Mouse (Mus musculus): Measurements from ENCODE around the gene Rbm47. TPM values are rescaled to one million over a fixed set of nuclear protein-coding genes. Genes with fewer than 3 reads are reported as not detected.

Rbm47 gene
- polyA plus RNA-seq, 1 experiment from 2014 or later = 28.5 TPM

- Histone ChIP-seq H3K4me3 (no peak overlapping the region), H3K27ac (no peak overlapping the region), H3K9me3 (no peaks in the 10 kb centered on the region), H3K4me2 (no peak overlapping the region), H3K9ac (no peak overlapping the region), H3K4me1 (0 out of 2 replicates have a peak, but pooled peaks cover 4% of the 10 kb centered on the region), H3K36me3 (no peaks in the 10 kb centered on the region), H3K27me3 (no peaks in the 10 kb centered on the region)
- no peak for ATAC-seq (ENCODE audit: borderline replicate concordance, extremely low read depth, low FRiP score, low TSS enrichment)
- WGBS = 29% methylated on average over 6 of the region's 6 CpGs
Observed at GRCm38 (mm10) chr5:66139634-66140295, 33.2 kb downstream of the Rbm47 start.

- H3K4me2 ChIP-seq = no peak overlapping the region
- H3K4me3 ChIP-seq = no peak overlapping the region
- H3K36me3 ChIP-seq = no peaks in the 10 kb centered on the region
- H3K4me1 ChIP-seq = 0 out of 2 replicates have a peak, but pooled peaks cover 4% of the 10 kb centered on the region
- H3K9me3 ChIP-seq = no peaks in the 10 kb centered on the region
- H3K27me3 ChIP-seq = no peaks in the 10 kb centered on the region
- no peak for ATAC-seq (ENCODE audit: borderline replicate concordance, extremely low read depth, low FRiP score, low TSS enrichment)
- H3K27ac ChIP-seq = no peak overlapping the region
- H3K9ac ChIP-seq = no peak overlapping the region
- 67% methylated on average over 6 of the region's 6 CpGs for WGBS
Observed at GRCm38 (mm10) chr5:66139171-66139570, 33.7 kb downstream of the Rbm47 start.

GRCm38 (mm10) chr5:66138597-66138996 lies 34.3 kb downstream of the Rbm47 start:
- no peaks in the 10 kb centered on the region for H3K36me3 ChIP-seq
- H3K9me3 ChIP-seq = no peaks in the 10 kb centered on the region
- no peak for ATAC-seq (ENCODE audit: borderline replicate concordance, extremely low read depth, low FRiP score, low TSS enrichment)
- H3K9ac ChIP-seq = no peak overlapping the region
- no peak overlapping the region for H3K4me2 ChIP-seq
- H3K27ac ChIP-seq = no peak overlapping the region
- no peaks in the 10 kb centered on the region for H3K27me3 ChIP-seq
- no peak overlapping the region for H3K4me3 ChIP-seq
- 25% methylated on average over 10 of the region's 10 CpGs for WGBS
- H3K4me1 ChIP-seq = 0 out of 2 replicates have a peak, but pooled peaks cover 4% of the 10 kb centered on the region

GRCm38 (mm10) chr5:66137250-66137649 lies 35.7 kb downstream of the Rbm47 start:
- Histone ChIP-seq H3K36me3 (no peaks in the 10 kb centered on the region), H3K9ac (no peak overlapping the region), H3K4me2 (no peak overlapping the region), H3K4me3 (no peak overlapping the region), H3K27me3 (no peaks in the 10 kb centered on the region), H3K27ac (no peak overlapping the region), H3K9me3 (no peaks in the 10 kb centered on the region), H3K4me1 (0 out of 2 replicates have a peak, but pooled peaks cover 4% of the 10 kb centered on the region)
- 64% methylated on average over 4 of the region's 4 CpGs for WGBS
- no peak for ATAC-seq (ENCODE audit: borderline replicate concordance, extremely low read depth, low FRiP score, low TSS enrichment)

- no peak for ATAC-seq (ENCODE audit: borderline replicate concordance, extremely low read depth, low FRiP score, low TSS enrichment)
- Histone ChIP-seq H3K27me3 (no peaks in the 10 kb centered on the region), H3K4me3 (no peak overlapping the region), H3K9me3 (no peaks in the 10 kb centered on the region), H3K36me3 (no peaks in the 10 kb centered on the region), H3K9ac (no peak overlapping the region), H3K27ac (no peak overlapping the region), H3K4me2 (no peak overlapping the region), H3K4me1 (0 out of 2 replicates have a peak, but pooled peaks cover 4% of the 10 kb centered on the region)
- 70% methylated on average over 3 of the region's 3 CpGs for WGBS
Observed at GRCm38 (mm10) chr5:66135853-66136210, 37.1 kb downstream of the Rbm47 start.

GRCm38 (mm10) chr5:66135161-66135852 lies 37.6 kb downstream of the Rbm47 start:
- Histone ChIP-seq H3K36me3 (no peaks in the 10 kb centered on the region), H3K4me2 (no peak overlapping the region), H3K4me1 (0 out of 2 replicates have a peak, but pooled peaks cover 4% of the 10 kb centered on the region), H3K27ac (no peak overlapping the region), H3K9me3 (no peaks in the 10 kb centered on the region), H3K4me3 (no peak overlapping the region), H3K9ac (no peak overlapping the region), H3K27me3 (no peaks in the 10 kb centered on the region)
- WGBS = 50% methylated on average over 11 of the region's 11 CpGs
- no peak for ATAC-seq (ENCODE audit: borderline replicate concordance, extremely low read depth, low FRiP score, low TSS enrichment)

- Histone ChIP-seq H3K27ac (no peak overlapping the region), H3K4me2 (no peak overlapping the region), H3K9ac (no peak overlapping the region), H3K4me1 (0 out of 2 replicates have a peak, but pooled peaks cover 4% of the 10 kb centered on the region), H3K36me3 (no peaks in the 10 kb centered on the region), H3K27me3 (no peaks in the 10 kb centered on the region), H3K4me3 (no peak overlapping the region), H3K9me3 (no peaks in the 10 kb centered on the region)
- WGBS = 92% methylated on average over 7 of the region's 7 CpGs
- no peak for ATAC-seq (ENCODE audit: borderline replicate concordance, extremely low read depth, low FRiP score, low TSS enrichment)
Observed at GRCm38 (mm10) chr5:66134578-66134977, 38.3 kb downstream of the Rbm47 start.

- H3K4me2 ChIP-seq = no peak overlapping the region
- H3K27ac ChIP-seq = no peak overlapping the region
- H3K9me3 ChIP-seq = no peaks in the 10 kb centered on the region
- no peaks in the 10 kb centered on the region for H3K27me3 ChIP-seq
- H3K9ac ChIP-seq = no peak overlapping the region
- no peak for ATAC-seq (ENCODE audit: borderline replicate concordance, extremely low read depth, low FRiP score, low TSS enrichment)
- 88% methylated on average over 3 of the region's 3 CpGs for WGBS
- no peak overlapping the region for H3K4me3 ChIP-seq
- no peaks in the 10 kb centered on the region for H3K36me3 ChIP-seq
- 0 out of 2 replicates have a peak, but pooled peaks cover 4% of the 10 kb centered on the region for H3K4me1 ChIP-seq
Observed at GRCm38 (mm10) chr5:66128948-66129347, 44.0 kb downstream of the Rbm47 start.

- Histone ChIP-seq H3K4me3 (no peak overlapping the region), H3K4me2 (no peak overlapping the region; the same call in 1 of the 2 replicates), H3K9ac (no peak overlapping the region), H3K36me3 (no peaks in the 10 kb centered on the region), H3K27ac (no peak overlapping the region), H3K27me3 (no peaks in the 10 kb centered on the region), H3K4me1 (0 out of 2 replicates have a peak, but pooled peaks cover 4% of the 10 kb centered on the region), H3K9me3 (no peaks in the 10 kb centered on the region)
- ATAC-seq (ENCODE audit: borderline replicate concordance, extremely low read depth, low FRiP score, low TSS enrichment) = no peak
- 68% methylated on average over 11 of the region's 11 CpGs for WGBS
Observed at GRCm38 (mm10) chr5:66125418-66125817, 47.5 kb downstream of the Rbm47 start.

GRCm38 (mm10) chr5:66124931-66125330 lies 48.0 kb downstream of the Rbm47 start:
- no peak overlapping the region for H3K27ac ChIP-seq
- 40% methylated on average over 9 of the region's 9 CpGs for WGBS
- no peak for ATAC-seq (ENCODE audit: borderline replicate concordance, extremely low read depth, low FRiP score, low TSS enrichment)
- H3K4me2 ChIP-seq = no peak overlapping the region; the same call in 1 of the 2 replicates
- no peaks in the 10 kb centered on the region for H3K9me3 ChIP-seq
- no peak overlapping the region for H3K9ac ChIP-seq
- 0 out of 2 replicates have a peak, but pooled peaks cover 4% of the 10 kb centered on the region for H3K4me1 ChIP-seq
- H3K36me3 ChIP-seq = no peaks in the 10 kb centered on the region
- no peaks in the 10 kb centered on the region for H3K27me3 ChIP-seq
- no peak overlapping the region for H3K4me3 ChIP-seq

GRCm38 (mm10) chr5:66124089-66124400 lies 48.9 kb downstream of the Rbm47 start:
- Histone ChIP-seq H3K27me3 (no peaks in the 10 kb centered on the region), H3K9ac (no peak overlapping the region), H3K4me2 (no peak overlapping the region), H3K9me3 (no peaks in the 10 kb centered on the region), H3K4me1 (0 out of 2 replicates have a peak, but pooled peaks cover 4% of the 10 kb centered on the region), H3K36me3 (no peaks in the 10 kb centered on the region), H3K27ac (no peak overlapping the region), H3K4me3 (no peak overlapping the region)
- ATAC-seq (ENCODE audit: borderline replicate concordance, extremely low read depth, low FRiP score, low TSS enrichment) = no peak
- WGBS = 60% methylated on average over 4 of the region's 4 CpGs
